Mouse (Mus musculus) testis, postnatal 14 days (tissue): ENCODE results near the gene Adamts13.

Experiments used
- DNase-seq: peaks from one replicate; pipeline ENCODE4 v3.0.0; 2021; ENCODE audit warnings: low spot score

Adamts13 gene

GRCm38 (mm10) chr2:26967262-26967661 is 6.0 kb upstream of the Adamts13 start:
- DNase-seq: no peak

GRCm38 (mm10) chr2:26973960-26974359 is 744 bp downstream of the Adamts13 start:
- no peak for DNase-seq

- DNase-seq: no peak
Measured at GRCm38 (mm10) chr2:26980361-26980760, 7.1 kb downstream of the Adamts13 start.

GRCm38 (mm10) chr2:26984179-26984578 is 11.0 kb downstream of the Adamts13 start:
- no peak for DNase-seq

- DNase-seq: no peak
Measured at GRCm38 (mm10) chr2:26984640-26985039, 11.4 kb downstream of the Adamts13 start.

- DNase-seq: no peak
Measured at GRCm38 (mm10) chr2:26993936-26994335, 20.7 kb downstream of the Adamts13 start.

- DNase-seq: no peak
Measured at GRCm38 (mm10) chr2:26997498-26997897, 24.3 kb downstream of the Adamts13 start.

GRCm38 (mm10) chr2:26997993-26998392 is 24.8 kb downstream of the Adamts13 start:
- no peak for DNase-seq

GRCm38 (mm10) chr2:27006255-27006654 is 33.0 kb downstream of the Adamts13 start:
- DNase-seq: no peak

GRCm38 (mm10) chr2:27007701-27008100 is 34.5 kb downstream of the Adamts13 start:
- DNase-seq: no peak

- peak; percentile 86 for DNase-seq
Measured at GRCm38 (mm10) chr2:27009714-27010244, 36.6 kb downstream of the Adamts13 start, which contains the start of gene Cacfd1. TSS of gene Cacfd1 (plus strand) at chr2:27009926.

- peak; percentile 56 for DNase-seq
Measured at GRCm38 (mm10) chr2:27017802-27018201, 44.6 kb downstream of the Adamts13 start.

GRCm38 (mm10) chr2:27019530-27019929 is 46.3 kb downstream of the Adamts13 start:
- DNase-seq: no peak

- DNase-seq: no peak
Measured at GRCm38 (mm10) chr2:27021103-27021502, 47.9 kb downstream of the Adamts13 start.

- DNase-seq: no peak
Measured at GRCm38 (mm10) chr2:27022612-27023011, 49.4 kb downstream of the Adamts13 start.

GRCm38 (mm10) chr2:27024136-27024535 is 50.9 kb downstream of the Adamts13 start:
- DNase-seq: no peak

GRCm38 (mm10) chr2:27025545-27025944 is 52.3 kb downstream of the Adamts13 start:
- no peak for DNase-seq

- no peak for DNase-seq
Measured at GRCm38 (mm10) chr2:27026332-27026731, 53.1 kb downstream of the Adamts13 start.

GRCm38 (mm10) chr2:27026857-27027617 is 53.8 kb downstream of the Adamts13 start:
- no peak for DNase-seq

- DNase-seq: peak; percentile 89
Measured at GRCm38 (mm10) chr2:27027618-27028436, 54.6 kb downstream of the Adamts13 start, which contains the start of gene Slc2a6. TSS of gene Slc2a6 (minus strand) at chr2:27027998.

GRCm38 (mm10) chr2:27028437-27029015 is 55.3 kb downstream of the Adamts13 start:
- no peak for DNase-seq

GRCm38 (mm10) chr2:27032361-27032760 is 59.1 kb downstream of the Adamts13 start:
- no peak for DNase-seq
